Mouse (Mus musculus) adrenal gland, postnatal 25 days (tissue): ENCODE measurements around the gene Eftud2. TPM values are rescaled to one million over a fixed set of nuclear protein-coding genes. Genes with fewer than 3 reads are reported as not detected.

Source experiments
- DNase-seq: peaks from one replicate; pipeline ENCODE4 v3.0.0; 2021; ENCODE audit warnings: mixed read lengths
- total RNA-seq: library from RNA; stranded (reverse); gene quantifications from 2 replicates; pipeline ENCODE4 v1.2.3, GENCODE M21; 2021

Eftud2 gene
- total RNA-seq, 1 experiment from 2014 or later = 81.2 TPM

GRCm38 (mm10) chr11:102879558-102879957 lies 1.2 kb downstream of the Eftud2 start:
- no peak for DNase-seq

GRCm38 (mm10) chr11:102874801-102875334 lies 5.9 kb downstream of the Eftud2 start:
- no peak for DNase-seq

GRCm38 (mm10) chr11:102864272-102864671 lies 16.5 kb downstream of the Eftud2 start:
- peak; percentile 68 for DNase-seq

GRCm38 (mm10) chr11:102859933-102860332 lies 20.9 kb downstream of the Eftud2 start:
- no peak for DNase-seq

- DNase-seq = no peak
Measured at GRCm38 (mm10) chr11:102858951-102859350, 21.8 kb downstream of the Eftud2 start.

- DNase-seq = no peak
Measured at GRCm38 (mm10) chr11:102855941-102856340, 24.8 kb downstream of the Eftud2 start.

GRCm38 (mm10) chr11:102853760-102854159 lies 27.0 kb downstream of the Eftud2 start:
- no peak for DNase-seq

GRCm38 (mm10) chr11:102851883-102852282 lies 28.9 kb downstream of the Eftud2 start:
- DNase-seq = peak; percentile 86

- peak; percentile 29 for DNase-seq
Measured at GRCm38 (mm10) chr11:102845926-102846325, 34.9 kb downstream of the Eftud2 start.

- no peak for DNase-seq
Measured at GRCm38 (mm10) chr11:102838616-102839150, 42.1 kb downstream of the Eftud2 start.

GRCm38 (mm10) chr11:102838126-102838525 lies 42.7 kb downstream of the Eftud2 start:
- no peak for DNase-seq

- DNase-seq = no peak
Measured at GRCm38 (mm10) chr11:102837385-102837784, 43.4 kb downstream of the Eftud2 start.

- no peak for DNase-seq
Measured at GRCm38 (mm10) chr11:102836146-102836545, 44.6 kb downstream of the Eftud2 start.

GRCm38 (mm10) chr11:102835549-102835948 lies 45.2 kb downstream of the Eftud2 start, which contains the start of gene Higd1b:
TSS of gene Higd1b (plus strand) at chr11:102835849.
- DNase-seq = no peak

GRCm38 (mm10) chr11:102834219-102834618 lies 46.6 kb downstream of the Eftud2 start:
- no peak for DNase-seq

GRCm38 (mm10) chr11:102832700-102833297 lies 48.0 kb downstream of the Eftud2 start:
- no peak for DNase-seq

- DNase-seq = peak; percentile 70
Measured at GRCm38 (mm10) chr11:102830276-102830675, 50.5 kb downstream of the Eftud2 start.

- no peak for DNase-seq
Measured at GRCm38 (mm10) chr11:102827097-102827496, 53.7 kb downstream of the Eftud2 start.

GRCm38 (mm10) chr11:102826476-102826875 lies 54.3 kb downstream of the Eftud2 start:
- DNase-seq = no peak

- DNase-seq = no peak
Measured at GRCm38 (mm10) chr11:102821231-102821630, 59.6 kb downstream of the Eftud2 start.

- no peak for DNase-seq
Measured at GRCm38 (mm10) chr11:102820432-102820831, 60.4 kb downstream of the Eftud2 start.

GRCm38 (mm10) chr11:102819783-102820385 lies 60.9 kb downstream of the Eftud2 start:
- DNase-seq = no peak

GRCm38 (mm10) chr11:102819021-102819782 lies 61.6 kb downstream of the Eftud2 start, which contains the start of gene Gjc1:
TSS of gene Gjc1 (minus strand) at chr11:102819700.
- DNase-seq = peak; percentile 86
